Mouse (Mus musculus) lung, embryonic 14.5 days (tissue): ENCODE measurements around the gene Sesn2. TPM values are rescaled to one million over a fixed set of nuclear protein-coding genes. Genes with fewer than 3 reads are reported as not detected.

ENCODE experiments used
- ATAC-seq: fragments of 200-750 bp; cut with Nextera tagmentation; 2 replicates; pipeline ENCODE4 v1.8.0; 2017; ENCODE audit warnings: mild to moderate bottlenecking, moderate TSS enrichment, moderate library complexity; ENCODE audit not compliant: insufficient read depth
- DNase-seq: peaks from one replicate; pipeline ENCODE4 v3.0.0-alpha.2; 2015
- H3K27ac ChIP-seq: fragments of 300-500 bp; sonication (generic); 2 replicates; pipeline ENCODE4 v1.5.1; 2014; ENCODE audit warnings: low read depth, mild to moderate bottlenecking, moderate library complexity
- H3K27me3 ChIP-seq: fragments of 300-500 bp; sonication (generic); 2 replicates; pipeline ENCODE4 v1.6.1; 2014; ENCODE audit warnings: low read length, control low read depth; ENCODE audit not compliant: insufficient read depth
- H3K36me3 ChIP-seq: fragments of 300-500 bp; sonication (generic); 2 replicates; pipeline ENCODE4 v1.6.1; 2014; ENCODE audit warnings: control low read depth; ENCODE audit not compliant: insufficient read depth
- H3K4me1 ChIP-seq: fragments of 300-500 bp; sonication (generic); 2 replicates; pipeline ENCODE4 v1.6.1; 2014; ENCODE audit warnings: antibody characterized with exemption, control low read depth; ENCODE audit not compliant: insufficient read depth
- H3K4me2 ChIP-seq: fragments of 300-500 bp; sonication (generic); 2 replicates; pipeline ENCODE4 v1.6.1; 2014; ENCODE audit warnings: mild to moderate bottlenecking
- H3K4me3 ChIP-seq: fragments of 300-500 bp; sonication (generic); 2 replicates; pipeline ENCODE4 v1.5.1; 2014; ENCODE audit warnings: low read depth, low read length
- H3K9ac ChIP-seq: fragments of 300-500 bp; sonication (generic); 2 replicates; pipeline ENCODE4 v1.6.1; 2014
- H3K9me3 ChIP-seq: fragments of 300-500 bp; sonication (generic); 2 replicates; pipeline ENCODE4 v1.6.1; 2016; ENCODE audit warnings: low read depth, low read length, control low read depth
- CTCF ChIP-seq: IDR thresholded peaks from 2 replicates; pipeline ENCODE4 v1.5.1; 2016; ENCODE audit warnings: antibody characterized with exemption, low read depth
- WGBS: fragments of 180-500 bp; shearing (Covaris S2); extraction: QIAGEN DNeasy Blood & Tissue Kit; methylation state at CpG from one replicate; pipeline ENCODE4 v1.1.7; 2014; 5-methylcytosine and 5-hydroxymethylcytosine counted together
- polyA plus RNA-seq: library from polyadenylated mRNA; unstranded; fragments of >200 nt; fragmentation: Nextera tagmentation; extraction: Ambion mirVana; gene quantifications from 2 replicates; pipeline ENCODE4 v1.2.1, GENCODE M21; 2014

Sesn2 gene
- polyA plus RNA-seq, 1 experiment from 2014 or later: 8.6 TPM

DNA sequence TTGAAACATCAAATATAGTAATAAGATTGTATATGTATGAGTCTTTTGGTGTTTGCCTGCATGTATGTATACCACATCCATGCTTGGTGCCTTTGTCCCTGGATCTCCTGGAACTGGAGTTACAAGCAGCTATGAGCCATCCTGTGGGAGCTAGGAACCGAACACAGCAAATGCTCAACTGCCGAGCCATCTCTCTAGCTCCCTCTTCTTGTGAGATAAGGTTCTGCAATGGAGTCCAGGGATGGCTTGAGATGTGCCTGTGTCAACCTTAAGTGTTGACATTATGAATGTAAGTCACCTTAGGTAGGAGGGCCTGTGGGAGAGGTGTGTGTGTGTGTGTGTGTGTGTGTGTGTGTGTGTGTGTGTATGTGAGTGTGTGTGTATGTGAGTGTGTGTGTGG, 16.4 kb upstream of the Sesn2 start:
- peak; percentile 45 for TF ChIP-seq CTCF
- Histone ChIP-seq H3K4me1 (peaks cover 4% of the 10 kb centered on the region; the same call in 1 of the 2 replicates), H3K9ac (no peak overlapping the region), H3K4me2 (no peak overlapping the region), H3K36me3 (peaks cover 21% of the 10 kb centered on the region), H3K9me3 (no peaks in the 10 kb centered on the region), H3K27me3 (no peaks in the 10 kb centered on the region), H3K27ac (no peak overlapping the region), H3K4me3 (no peak overlapping the region)
- no peak for ATAC-seq
- 40% methylated on average over 2 of the region's 2 CpGs for WGBS
- peak; percentile 35 for DNase-seq

DNA sequence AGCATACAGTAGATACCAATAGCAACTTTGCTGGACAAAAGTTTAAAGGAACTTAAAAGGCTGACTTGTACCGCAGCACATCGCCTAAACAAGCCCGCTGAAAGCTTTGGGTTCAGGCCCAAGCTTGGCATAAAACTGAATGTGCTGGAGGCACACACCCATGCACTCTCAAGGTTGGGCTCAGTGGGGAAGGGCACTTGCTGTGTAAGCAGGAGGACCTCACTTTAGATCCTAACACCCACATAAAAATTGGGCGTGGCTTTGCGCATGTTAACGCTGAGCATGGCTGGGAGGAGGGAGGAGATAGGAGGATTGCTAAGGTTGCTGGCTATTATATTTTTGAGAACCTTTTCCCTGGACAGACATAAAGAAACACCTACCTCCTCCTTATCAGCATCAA, 14.5 kb upstream of the Sesn2 start:
- no peak for DNase-seq
- no peak for TF ChIP-seq CTCF
- 54% methylated on average over 6 of the region's 6 CpGs for WGBS
- H3K4me1 ChIP-seq: peaks cover 4% of the 10 kb centered on the region; the same call in 1 of the 2 replicates
- no peak overlapping the region for H3K4me2 ChIP-seq
- H3K9ac ChIP-seq: peak overlapping the region; percentile 14; the same call in 1 of the 2 replicates
- no peaks in the 10 kb centered on the region for H3K27me3 ChIP-seq
- no peak overlapping the region for H3K4me3 ChIP-seq
- ATAC-seq: no peak
- 0 out of 2 replicates have a peak overlapping the region, but pooled peaks have one; percentile 21 for H3K27ac ChIP-seq
- peaks cover 7% of the 10 kb centered on the region for H3K36me3 ChIP-seq
- H3K9me3 ChIP-seq: no peaks in the 10 kb centered on the region

DNA sequence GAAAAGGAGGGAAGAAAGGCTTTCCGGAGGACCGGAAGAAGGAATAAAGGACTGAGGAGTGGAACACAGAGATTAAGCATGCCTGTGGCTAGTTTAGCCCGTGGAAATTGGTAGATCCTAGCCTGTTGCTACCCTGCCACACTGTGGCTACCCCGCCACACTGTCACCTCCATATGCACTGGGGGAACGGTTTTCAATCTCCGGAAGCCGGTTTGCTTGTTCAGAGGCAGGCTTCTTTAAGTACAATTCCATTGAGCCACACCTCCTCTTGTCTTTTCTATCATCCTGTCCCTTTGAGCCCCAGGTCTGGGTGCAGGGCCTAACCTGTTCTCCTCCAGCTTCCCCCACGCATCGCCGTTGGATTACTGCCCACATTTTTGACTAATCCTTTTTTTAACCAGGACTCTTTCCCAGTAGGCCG, 14.0 kb upstream of the Sesn2 start:
- no peak for TF ChIP-seq CTCF
- Histone ChIP-seq H3K9me3 (no peaks in the 10 kb centered on the region), H3K36me3 (0 out of 2 replicates have a peak, but pooled peaks cover 2% of the 10 kb centered on the region), H3K4me3 (no peak overlapping the region), H3K4me2 (no peak overlapping the region), H3K27me3 (no peaks in the 10 kb centered on the region), H3K9ac (peak overlapping the region; percentile 14; the same call in 1 of the 2 replicates), H3K4me1 (peaks cover 4% of the 10 kb centered on the region; the same call in 1 of the 2 replicates), H3K27ac (no peak overlapping the region)
- 23% methylated on average over 11 of the region's 11 CpGs for WGBS
- peak; percentile 18 for DNase-seq
- ATAC-seq: no peak

DNA sequence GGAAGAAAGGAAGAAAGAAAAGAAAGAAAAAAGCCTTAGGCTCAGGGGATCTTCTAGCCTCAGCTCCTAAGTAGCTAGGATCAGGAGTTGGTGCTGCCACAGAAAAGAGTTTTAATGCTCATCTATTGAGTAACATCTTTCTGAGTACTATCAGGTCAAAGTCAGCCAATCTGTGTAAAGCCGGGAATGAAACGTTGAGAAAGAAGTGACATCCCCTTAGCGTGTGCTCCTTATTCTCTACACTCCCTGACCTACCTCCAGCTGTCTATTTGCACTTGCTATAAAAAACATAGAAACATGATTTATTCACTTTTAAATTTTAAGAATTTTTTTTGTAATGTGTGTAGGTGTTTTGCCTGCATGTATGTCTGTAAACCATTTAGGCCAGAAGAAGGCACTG, 8.9 kb upstream of the Sesn2 start:
- no peak overlapping the region for H3K4me3 ChIP-seq
- no peak overlapping the region for H3K27ac ChIP-seq
- H3K9me3 ChIP-seq: no peaks in the 10 kb centered on the region
- 95% methylated on average over 3 of the region's 3 CpGs for WGBS
- no peaks in the 10 kb centered on the region for H3K27me3 ChIP-seq
- ATAC-seq (no peak), DNase-seq (no peak)
- TF ChIP-seq CTCF: no peak
- no peak overlapping the region for H3K9ac ChIP-seq
- H3K4me1 ChIP-seq: peaks cover 3% of the 10 kb centered on the region
- no peak overlapping the region for H3K4me2 ChIP-seq
- no peaks in the 10 kb centered on the region for H3K36me3 ChIP-seq

DNA sequence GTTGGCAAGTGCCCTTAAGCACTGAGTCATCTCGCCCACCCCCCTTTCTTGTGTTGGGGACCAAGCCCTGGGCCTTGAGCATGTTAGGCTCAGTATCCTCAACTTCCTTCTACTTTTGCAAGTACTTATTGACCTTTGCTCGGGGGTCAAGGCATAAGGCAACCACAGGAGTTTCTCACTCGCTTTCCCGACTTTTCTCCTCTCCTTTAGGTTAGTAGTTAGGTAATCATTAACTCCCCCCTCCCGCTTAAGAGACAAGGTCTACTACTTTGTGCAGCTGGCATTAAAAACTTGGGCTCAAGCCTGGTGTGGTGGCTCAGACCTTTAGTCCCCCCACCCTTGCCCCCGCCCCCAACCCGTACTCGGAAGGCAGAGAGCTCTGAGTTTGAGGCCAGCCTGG, 7.8 kb upstream of the Sesn2 start:
- no peak for TF ChIP-seq CTCF
- no peak overlapping the region for H3K4me3 ChIP-seq
- peaks cover 4% of the 10 kb centered on the region for H3K4me1 ChIP-seq
- DNase-seq: peak; percentile 30
- H3K36me3 ChIP-seq: no peaks in the 10 kb centered on the region
- ATAC-seq: no peak
- no peak overlapping the region for H3K9ac ChIP-seq
- H3K27me3 ChIP-seq: no peaks in the 10 kb centered on the region
- no peak overlapping the region for H3K27ac ChIP-seq
- 66% methylated on average over 8 of the region's 8 CpGs for WGBS
- no peak overlapping the region for H3K4me2 ChIP-seq
- no peaks in the 10 kb centered on the region for H3K9me3 ChIP-seq

DNA sequence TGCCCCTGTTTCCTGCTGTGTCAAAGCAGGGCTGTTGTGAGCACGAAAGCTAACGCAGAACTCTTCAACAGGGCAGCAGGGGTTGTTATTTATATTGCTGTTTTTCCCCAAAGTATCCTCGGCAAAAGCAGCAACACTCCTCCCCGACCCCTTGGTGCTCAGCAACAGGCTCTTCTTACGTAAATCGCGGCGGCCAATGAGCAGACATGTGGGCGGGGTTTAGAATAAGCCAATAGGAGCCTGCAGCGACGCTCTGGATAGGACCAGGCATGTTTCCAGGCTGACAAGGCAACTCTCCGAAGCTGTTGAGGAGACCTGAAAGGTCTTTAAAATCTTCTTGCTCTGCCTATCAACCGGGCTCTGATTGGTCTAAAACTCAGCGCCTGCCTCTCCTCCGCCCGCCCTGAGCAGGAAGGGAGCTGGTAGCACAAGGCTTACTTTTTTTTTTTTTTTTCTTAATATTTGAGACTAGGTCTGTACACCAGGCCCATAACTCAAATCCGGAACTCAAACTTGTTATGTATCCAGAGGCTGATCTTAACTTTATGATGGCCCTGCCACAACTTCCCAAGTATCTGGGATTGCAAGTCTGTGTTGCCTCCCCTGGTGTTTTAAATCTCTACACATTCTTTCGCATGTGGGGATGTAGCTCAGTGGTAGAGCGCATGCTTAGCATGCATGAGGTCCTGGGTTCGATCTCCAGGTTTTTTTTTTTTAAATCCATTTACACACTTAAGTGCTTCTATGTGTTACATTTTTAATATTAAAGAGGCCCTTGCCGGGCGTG, 5.3 kb upstream of the Sesn2 start:
- TF ChIP-seq CTCF: no peak
- 21% methylated on average over 22 of the region's 22 CpGs for WGBS
- peak overlapping the region; percentile 96 for H3K4me2 ChIP-seq
- peak overlapping the region; percentile 45 for H3K4me3 ChIP-seq
- DNase-seq: peak; percentile 99
- peak; percentile 96 for ATAC-seq
- H3K27ac ChIP-seq: peak overlapping the region; percentile 93
- H3K27me3 ChIP-seq: no peaks in the 10 kb centered on the region
- H3K9me3 ChIP-seq: no peaks in the 10 kb centered on the region
- H3K9ac ChIP-seq: peak overlapping the region; percentile 49
- H3K4me1 ChIP-seq: peaks cover 4% of the 10 kb centered on the region
- H3K36me3 ChIP-seq: no peaks in the 10 kb centered on the region

DNA sequence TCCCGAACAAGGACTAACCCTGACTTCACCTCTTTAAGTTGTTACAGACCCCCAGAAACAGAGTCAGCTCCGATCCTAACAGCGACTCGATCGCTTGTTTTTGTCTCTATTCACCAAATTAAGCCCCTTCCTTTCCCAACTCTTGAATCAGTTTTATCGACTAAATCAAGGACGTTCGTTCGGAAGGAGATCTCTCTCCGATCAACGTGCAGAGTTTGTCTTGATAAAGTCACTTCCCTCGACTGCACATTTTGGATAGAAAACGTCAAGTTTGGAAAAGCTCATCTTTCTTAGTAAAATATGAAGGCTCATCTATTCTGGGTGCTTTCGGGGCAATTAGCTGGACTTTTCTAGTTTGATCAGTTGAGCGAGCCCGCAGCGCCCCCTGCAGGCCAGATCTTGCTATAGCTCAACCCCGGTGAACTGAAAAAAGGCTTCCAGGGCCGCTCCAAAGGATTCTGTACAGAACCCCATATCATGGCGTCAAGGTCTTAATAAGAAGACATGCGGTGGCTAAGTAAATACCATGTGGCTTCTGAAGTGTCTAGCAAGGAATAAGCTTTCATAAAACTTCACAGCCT, 4.3 kb upstream of the Sesn2 start:
- ATAC-seq (peak; percentile 12), DNase-seq (peak; percentile 95)
- Histone ChIP-seq H3K27ac (peak overlapping the region; percentile 93), H3K4me3 (peak overlapping the region; percentile 45), H3K4me1 (peaks cover 4% of the 10 kb centered on the region), H3K27me3 (no peaks in the 10 kb centered on the region), H3K9me3 (no peaks in the 10 kb centered on the region), H3K36me3 (no peaks in the 10 kb centered on the region), H3K4me2 (peak overlapping the region; percentile 96), H3K9ac (peak overlapping the region; percentile 49)
- 3% methylated on average over 21 of the region's 21 CpGs for WGBS
- peak; percentile 89 for TF ChIP-seq CTCF
